Mouse (Mus musculus): ENCODE measurements around the gene Mcm3.
"Not testable (repeated sequence)": the region's sequence is repeated elsewhere in the genome, so short reads cannot be mapped to it uniquely, and the experiment has no call there.

Gene Mcm3

DNA sequence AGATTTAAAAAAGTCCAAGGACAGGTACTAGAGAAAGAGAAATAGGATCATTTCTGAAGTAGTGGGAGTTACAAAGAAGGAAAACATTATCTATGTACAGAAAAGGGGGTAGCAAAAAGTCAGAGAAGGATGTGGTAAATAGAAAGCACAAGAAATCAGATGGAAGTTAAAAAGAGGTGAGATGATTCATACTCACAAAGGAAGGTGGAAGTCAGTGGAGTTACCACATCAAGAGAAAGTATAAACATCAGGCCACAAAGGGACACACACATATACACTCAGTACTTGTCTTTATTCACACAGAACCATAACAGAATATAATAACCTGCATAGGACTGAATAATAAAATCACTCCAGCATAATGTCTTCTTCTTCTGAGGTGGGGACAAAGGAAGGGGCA, 4.9 kb upstream of the Mcm3 start:
- H3K36me3 ChIP-seq (ENCODE audit: control insufficient read depth, insufficient read depth, low read length, poor library complexity, severe bottlenecking): no peaks in the 10 kb centered on the region
- no peaks in the 10 kb centered on the region for H3K27me3 ChIP-seq (ENCODE audit: control insufficient read depth, insufficient read depth, low read length, poor library complexity, severe bottlenecking)
- no peak for DNase-seq (ENCODE audit: low read depth, low spot score)

DNA sequence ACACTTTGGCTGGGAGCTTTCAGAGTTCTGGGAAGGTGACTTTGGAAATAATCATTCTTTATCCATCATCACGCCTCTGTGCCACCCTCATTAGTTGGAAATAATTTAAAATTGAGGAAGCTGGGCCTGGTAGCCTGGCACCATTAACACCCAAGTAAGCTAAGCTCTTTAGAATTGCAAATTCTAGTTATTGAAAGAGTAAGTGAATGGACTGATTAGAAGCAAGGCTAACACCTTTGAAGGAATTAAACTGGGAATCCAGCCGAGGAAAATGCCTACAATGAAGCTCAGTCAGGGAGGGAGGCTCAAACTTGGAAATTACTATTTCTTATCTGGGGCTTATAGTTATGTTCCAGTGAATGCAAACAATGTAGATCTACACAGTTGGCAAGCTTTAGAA, 3.8 kb upstream of the Mcm3 start:
- no peaks in the 10 kb centered on the region for H3K27me3 ChIP-seq (ENCODE audit: control insufficient read depth, insufficient read depth, low read length, poor library complexity, severe bottlenecking)
- no peak for DNase-seq (ENCODE audit: low read depth, low spot score)
- no peaks in the 10 kb centered on the region for H3K36me3 ChIP-seq (ENCODE audit: control insufficient read depth, insufficient read depth, low read length, poor library complexity, severe bottlenecking)

DNA sequence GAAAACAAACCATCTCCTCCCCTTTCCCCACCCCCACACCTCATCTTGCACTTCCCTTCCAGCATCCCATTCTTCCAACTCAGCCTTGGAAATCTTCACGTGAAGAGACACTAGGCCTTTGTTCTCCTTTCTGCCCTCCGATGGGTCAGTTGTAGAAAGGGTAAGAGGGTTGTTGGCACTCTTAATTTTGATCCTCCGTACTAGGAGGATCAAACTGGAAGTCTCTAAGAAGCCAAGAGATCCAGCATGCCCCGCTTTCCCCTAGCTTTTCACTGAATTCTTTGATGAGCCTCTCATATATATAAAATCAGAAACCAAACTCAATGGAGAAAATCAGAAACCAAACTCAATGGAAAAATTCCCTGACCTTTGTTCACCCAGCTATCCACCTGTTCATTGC, 3.4 kb upstream of the Mcm3 start:
- H3K27me3 ChIP-seq (ENCODE audit: control insufficient read depth, insufficient read depth, low read length, poor library complexity, severe bottlenecking): no peaks in the 10 kb centered on the region
- DNase-seq (ENCODE audit: low read depth, low spot score): no peak
- no peaks in the 10 kb centered on the region for H3K36me3 ChIP-seq (ENCODE audit: control insufficient read depth, insufficient read depth, low read length, poor library complexity, severe bottlenecking)

DNA sequence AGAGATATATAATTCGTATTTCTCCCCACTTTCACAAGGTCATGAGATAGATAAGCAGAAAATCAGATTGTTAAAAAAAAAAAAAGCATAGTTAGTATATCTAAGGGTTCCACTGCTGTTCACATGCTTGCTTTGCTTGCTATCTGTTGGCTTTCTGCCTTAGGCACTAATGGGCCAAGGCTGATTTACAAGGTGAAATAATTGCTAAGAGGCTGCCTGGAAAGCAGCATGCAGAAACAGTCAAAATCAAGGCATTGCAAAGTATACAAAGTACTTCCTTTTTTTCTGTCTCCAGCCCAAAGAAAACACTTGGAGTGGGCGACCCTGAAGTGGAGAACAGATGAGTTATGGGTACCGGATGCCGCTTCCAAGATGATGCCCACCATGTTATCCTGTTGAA, 847 bp upstream of the Mcm3 start:
- Histone ChIP-seq H3K36me3 (ENCODE audit: control insufficient read depth, insufficient read depth, low read length, poor library complexity, severe bottlenecking) (no peaks in the 10 kb centered on the region), H3K27me3 (ENCODE audit: control insufficient read depth, insufficient read depth, low read length, poor library complexity, severe bottlenecking) (no peaks in the 10 kb centered on the region)
- no peak for DNase-seq (ENCODE audit: low read depth, low spot score)

DNA sequence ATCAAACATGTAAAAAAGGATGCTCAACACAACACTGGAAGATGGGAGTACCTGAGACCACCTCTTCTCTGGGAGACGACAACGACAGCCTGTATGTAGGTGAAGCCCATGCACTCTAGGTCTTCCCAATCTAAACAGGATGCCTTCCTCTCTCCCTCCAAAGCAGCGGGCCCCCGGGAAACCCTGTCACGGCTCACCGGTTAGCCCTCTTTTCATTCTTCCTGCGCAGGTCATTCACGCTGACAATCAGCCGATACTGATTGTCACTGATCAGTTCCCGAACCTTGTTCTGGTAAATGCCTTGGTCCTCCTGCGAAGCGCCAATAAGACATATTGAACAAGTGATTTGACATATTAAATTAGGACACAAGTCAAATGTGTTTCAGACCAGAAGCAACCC, 2.5 kb downstream of the Mcm3 start:
- no peaks in the 10 kb centered on the region; the same call in 1 of the 2 replicates for H3K36me3 ChIP-seq (ENCODE audit: control insufficient read depth, insufficient read depth, low read length, poor library complexity, severe bottlenecking)
- no peak for DNase-seq (ENCODE audit: low read depth, low spot score)
- H3K27me3 ChIP-seq (ENCODE audit: control insufficient read depth, insufficient read depth, low read length, poor library complexity, severe bottlenecking): no peaks in the 10 kb centered on the region

GRCm38 (mm10) chr1:20817172-20817571, 2.9 kb downstream of the Mcm3 start:
- Histone ChIP-seq H3K36me3 (ENCODE audit: control insufficient read depth, insufficient read depth, low read length, poor library complexity, severe bottlenecking) (peaks cover 2% of the 10 kb centered on the region; the same call in 1 of the 2 replicates), H3K27me3 (ENCODE audit: control insufficient read depth, insufficient read depth, low read length, poor library complexity, severe bottlenecking) (no peaks in the 10 kb centered on the region)
- DNase-seq (ENCODE audit: low read depth, low spot score): no peak

DNA sequence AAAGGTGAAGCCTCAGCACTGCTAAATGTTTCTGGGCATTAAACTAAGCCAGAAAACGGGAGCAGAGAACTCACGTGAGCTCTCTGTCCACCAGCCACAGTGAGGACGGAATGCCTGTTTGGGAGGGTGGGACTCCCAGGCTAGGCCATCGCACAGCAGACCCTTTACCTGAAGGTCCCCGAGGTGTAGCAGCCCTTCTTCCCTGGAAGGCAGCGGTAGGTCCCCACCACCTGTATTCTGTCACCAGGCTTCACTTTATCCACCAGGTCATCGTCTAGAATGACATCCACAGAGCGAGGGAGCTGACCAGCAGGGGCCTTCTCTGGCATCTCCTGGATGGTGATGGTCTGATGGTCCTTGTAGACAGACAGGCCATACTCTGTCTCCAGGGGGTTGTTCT, 5.6 kb downstream of the Mcm3 start:
- H3K27me3 ChIP-seq (ENCODE audit: control insufficient read depth, insufficient read depth, low read length, poor library complexity, severe bottlenecking): no peaks in the 10 kb centered on the region
- H3K36me3 ChIP-seq (ENCODE audit: control insufficient read depth, insufficient read depth, low read length, poor library complexity, severe bottlenecking): peaks cover 6% of the 10 kb centered on the region
- DNase-seq (ENCODE audit: low read depth, low spot score): no peak

DNA sequence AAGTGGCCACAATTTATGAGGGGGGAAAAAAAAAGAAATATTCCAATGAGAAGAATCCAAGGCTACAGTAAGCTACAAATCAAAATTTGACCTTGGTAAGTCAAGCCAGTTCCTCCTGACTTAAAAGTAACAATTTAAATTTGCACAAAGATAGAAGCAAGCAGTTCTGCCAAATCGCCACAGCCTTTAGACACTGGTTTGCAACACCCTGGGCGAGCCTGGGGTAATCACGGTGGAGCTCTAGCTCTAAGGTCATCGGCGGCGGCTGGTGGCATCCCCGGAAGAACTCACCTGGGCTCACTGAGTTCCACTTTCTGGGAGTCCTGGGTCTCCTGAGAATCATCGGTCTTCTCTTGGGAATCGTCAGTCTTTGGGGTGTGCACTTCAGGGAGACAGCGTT, 15.6 kb downstream of the Mcm3 start:
- DNase-seq (ENCODE audit: low read depth, low spot score): no peak
- H3K27me3 ChIP-seq (ENCODE audit: control insufficient read depth, insufficient read depth, low read length, poor library complexity, severe bottlenecking): no peaks in the 10 kb centered on the region
- H3K36me3 ChIP-seq (ENCODE audit: control insufficient read depth, insufficient read depth, low read length, poor library complexity, severe bottlenecking): peaks cover 26% of the 10 kb centered on the region

- Histone ChIP-seq H3K27me3 (ENCODE audit: control insufficient read depth, insufficient read depth, low read length, poor library complexity, severe bottlenecking) (no peaks in the 10 kb centered on the region), H3K36me3 (ENCODE audit: control insufficient read depth, insufficient read depth, low read length, poor library complexity, severe bottlenecking) (peaks cover 10% of the 10 kb centered on the region)
- no peak for DNase-seq (ENCODE audit: low read depth, low spot score)
Observed at GRCm38 (mm10) chr1:20801682-20802390, 18.3 kb downstream of the Mcm3 start.

DNA sequence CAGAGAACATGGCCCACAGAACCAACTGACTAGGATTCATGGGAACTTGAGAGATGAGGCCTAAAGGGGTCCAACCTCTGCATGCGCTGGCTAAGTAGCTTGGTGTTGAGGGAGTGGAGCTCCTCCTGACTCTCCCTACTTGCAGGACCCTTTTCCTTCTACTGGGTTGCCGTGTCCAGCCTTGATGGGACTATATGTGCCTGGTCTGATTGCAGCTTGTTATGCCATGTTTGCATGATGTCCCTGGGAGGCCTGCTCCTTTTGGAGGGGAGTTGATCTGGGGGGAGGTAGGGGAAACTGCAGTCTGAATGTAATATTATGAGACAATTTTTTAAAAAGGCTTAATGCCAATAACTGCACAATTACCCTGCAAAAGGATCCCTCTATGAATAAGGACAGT, 18.8 kb downstream of the Mcm3 start:
- no peak for DNase-seq (ENCODE audit: low read depth, low spot score)
- Histone ChIP-seq H3K36me3 (ENCODE audit: control insufficient read depth, insufficient read depth, low read length, poor library complexity, severe bottlenecking) (peaks cover 9% of the 10 kb centered on the region), H3K27me3 (ENCODE audit: control insufficient read depth, insufficient read depth, low read length, poor library complexity, severe bottlenecking) (no peaks in the 10 kb centered on the region)

DNA sequence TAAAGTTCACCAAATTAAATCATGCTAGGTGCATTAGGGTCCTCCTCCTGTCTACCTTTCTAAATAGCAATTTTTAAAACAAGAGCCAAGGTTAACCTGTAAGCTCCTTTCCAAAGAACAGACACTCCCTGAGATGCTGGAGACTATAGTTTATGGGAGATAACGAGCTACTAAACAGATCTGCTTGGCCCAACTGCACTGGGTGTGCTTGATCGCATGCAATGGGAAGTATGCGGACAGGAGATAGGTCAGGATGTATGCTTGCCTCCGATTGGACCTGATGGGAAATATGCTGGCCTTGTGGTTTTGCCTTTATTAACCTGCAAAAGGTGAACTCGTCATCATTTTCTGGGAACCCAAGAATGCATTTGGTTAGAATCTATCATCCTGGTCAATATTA, 24.9 kb downstream of the Mcm3 start:
- H3K36me3 ChIP-seq (ENCODE audit: control insufficient read depth, insufficient read depth, low read length, poor library complexity, severe bottlenecking): no peaks in the 10 kb centered on the region
- no peaks in the 10 kb centered on the region for H3K27me3 ChIP-seq (ENCODE audit: control insufficient read depth, insufficient read depth, low read length, poor library complexity, severe bottlenecking)
- DNase-seq (ENCODE audit: low read depth, low spot score): no peak

- no peak for DNase-seq (ENCODE audit: low read depth, low spot score)
- Histone ChIP-seq H3K27me3 (ENCODE audit: control insufficient read depth, insufficient read depth, low read length, poor library complexity, severe bottlenecking) (no peaks in the 10 kb centered on the region), H3K36me3 (ENCODE audit: control insufficient read depth, insufficient read depth, low read length, poor library complexity, severe bottlenecking) (no peaks in the 10 kb centered on the region)
Observed at GRCm38 (mm10) chr1:20794760-20795159, 25.4 kb downstream of the Mcm3 start.

DNA sequence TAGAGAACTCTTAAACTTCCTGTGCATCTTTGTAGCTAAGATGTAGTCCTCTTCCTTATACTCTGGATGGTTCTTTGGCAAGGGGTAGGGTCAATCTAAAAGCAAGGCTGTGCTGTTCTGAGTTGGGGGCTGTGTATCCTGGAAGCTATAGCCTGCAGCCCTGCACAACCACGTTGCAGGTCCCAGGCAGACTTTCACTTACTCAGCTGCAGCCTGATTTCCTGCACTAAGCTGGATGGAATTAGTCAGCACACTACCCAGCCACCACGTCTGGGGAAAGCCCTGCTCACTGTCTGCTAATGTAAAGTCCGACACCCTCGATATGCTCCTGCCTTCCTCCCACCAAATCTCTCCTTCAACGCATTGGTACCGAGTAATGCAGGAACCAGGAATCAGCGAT, 28.7 kb downstream of the Mcm3 start:
- no peaks in the 10 kb centered on the region for H3K27me3 ChIP-seq (ENCODE audit: control insufficient read depth, insufficient read depth, low read length, poor library complexity, severe bottlenecking)
- no peaks in the 10 kb centered on the region for H3K36me3 ChIP-seq (ENCODE audit: control insufficient read depth, insufficient read depth, low read length, poor library complexity, severe bottlenecking)
- DNase-seq (ENCODE audit: low read depth, low spot score): no peak

GRCm38 (mm10) chr1:20790517-20790916, 29.6 kb downstream of the Mcm3 start, which contains the start of gene Il17f:
Gene Il17f (minus strand): TSS chr1:20790617.
- not testable (repeated sequence) for DNase-seq (ENCODE audit: low read depth, low spot score); H3K27me3 ChIP-seq (ENCODE audit: control insufficient read depth, insufficient read depth, low read length, poor library complexity, severe bottlenecking); H3K36me3 ChIP-seq (ENCODE audit: control insufficient read depth, insufficient read depth, low read length, poor library complexity, severe bottlenecking)

DNA sequence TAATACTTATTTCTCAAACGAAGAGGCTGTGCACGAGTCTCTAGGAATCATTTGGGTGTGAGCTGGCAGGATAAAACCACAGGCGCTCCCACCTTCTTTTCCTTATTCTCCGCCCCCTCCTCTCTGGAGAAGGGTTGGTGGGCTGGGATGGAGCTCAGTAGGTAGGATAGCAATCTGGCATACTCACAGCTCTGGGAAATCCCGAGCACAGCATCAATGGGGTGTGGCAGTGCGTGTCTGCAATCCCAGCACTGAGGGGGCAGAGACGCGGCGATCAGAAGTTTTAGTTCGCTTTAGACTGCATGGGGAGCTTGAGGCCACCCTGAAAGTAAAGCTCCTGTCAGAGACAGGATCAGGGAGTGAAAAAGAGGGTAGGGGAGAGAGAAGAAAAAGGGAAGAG, 31.7 kb downstream of the Mcm3 start:
- no peak for DNase-seq (ENCODE audit: low read depth, low spot score)
- no peaks in the 10 kb centered on the region for H3K27me3 ChIP-seq (ENCODE audit: control insufficient read depth, insufficient read depth, low read length, poor library complexity, severe bottlenecking)
- H3K36me3 ChIP-seq (ENCODE audit: control insufficient read depth, insufficient read depth, low read length, poor library complexity, severe bottlenecking): no peaks in the 10 kb centered on the region

- no peaks in the 10 kb centered on the region for H3K36me3 ChIP-seq (ENCODE audit: control insufficient read depth, insufficient read depth, low read length, poor library complexity, severe bottlenecking)
Observed at GRCm38 (mm10) chr1:20787046-20787445, 33.1 kb downstream of the Mcm3 start.

More at GRCm38 (mm10) chr1:20787046-20787445, 33.1 kb downstream of the Mcm3 start:
- DNase-seq (ENCODE audit: low read depth, low spot score): no peak
- no peaks in the 10 kb centered on the region for H3K27me3 ChIP-seq (ENCODE audit: control insufficient read depth, insufficient read depth, low read length, poor library complexity, severe bottlenecking)

All from splenic B cell, adult 2 months (primary cell).